Mouse (Mus musculus): ENCODE measurements at regions not wholly inside any gene's neighbourhood (a gene's known extent, or its start where the extent isn't known, plus 50 kb on each side); places are given as distances from the start of the nearest gene placed in this dataset.
"Not testable (repeated sequence)": the region's sequence is repeated elsewhere in the genome, so short reads cannot be mapped to it uniquely, and the experiment has no call there.

- 85% methylated on average over 3 of the region's 3 CpGs for WGBS
- TF ChIP-seq CTCF (IDR thresholded peaks at IDR 0.05; ENCODE audit: low read depth), result no peak
- Histone ChIP-seq H3K9me3 (ENCODE audit: control insufficient read depth) (no peaks in the 10 kb centered on the region), H3K9ac (ENCODE audit: low read depth, low read length) (no peak overlapping the region), H3K4me1 (replicated peaks; ENCODE audit: control insufficient read depth, insufficient read depth, low read length) (no peaks in the 10 kb centered on the region), H3K27ac (ENCODE audit: low read depth, low read length) (no peak overlapping the region), H3K27me3 (replicated peaks; ENCODE audit: control insufficient read depth, insufficient read depth, low read length) (no peaks in the 10 kb centered on the region), H3K4me3 (ENCODE audit: low read depth, low read length) (no peak overlapping the region), H3K36me3 (ENCODE audit: control insufficient read depth, insufficient read depth) (no peaks in the 10 kb centered on the region), H3K4me2 (replicated peaks; ENCODE audit: low read depth) (no peak overlapping the region)
- no peak for ATAC-seq
Measured at GRCm38 (mm10) chr16:31538606-31539005, 116.5 kb downstream of the Bdh1 start.

- no peak for ATAC-seq
- 56% methylated on average over 10 of the region's 10 CpGs for WGBS
Measured at GRCm38 (mm10) chr16:31543499-31544170, 119.6 kb upstream of the Dlg1 start.

GRCm38 (mm10) chr16:31546062-31546827 lies 117.0 kb upstream of the Dlg1 start:
- H3K27ac ChIP-seq (ENCODE audit: low read depth, low read length), result no peak overlapping the region
- no peak for ATAC-seq
- TF ChIP-seq CTCF (IDR thresholded peaks at IDR 0.05; ENCODE audit: low read depth), result no peak
- peaks cover 12% of the 10 kb centered on the region; the same call in 1 of the 2 replicates for H3K27me3 ChIP-seq (replicated peaks; ENCODE audit: control insufficient read depth, insufficient read depth, low read length)
- H3K36me3 ChIP-seq (ENCODE audit: control insufficient read depth, insufficient read depth), result no peaks in the 10 kb centered on the region
- peak overlapping the region; percentile 2; the same call in 1 of the 2 replicates for H3K4me3 ChIP-seq (ENCODE audit: low read depth, low read length)
- no peaks in the 10 kb centered on the region for H3K9me3 ChIP-seq (ENCODE audit: control insufficient read depth)
- peak overlapping the region; percentile 52 for H3K4me2 ChIP-seq (replicated peaks; ENCODE audit: low read depth)
- H3K4me1 ChIP-seq (replicated peaks; ENCODE audit: control insufficient read depth, insufficient read depth, low read length), result 0 out of 2 replicates have a peak, but pooled peaks cover 2% of the 10 kb centered on the region
- 8% methylated on average over 18 of the region's 18 CpGs for WGBS
- H3K9ac ChIP-seq (ENCODE audit: low read depth, low read length), result no peak overlapping the region

More at GRCm38 (mm10) chr16:31543499-31544170, 119.6 kb upstream of the Dlg1 start:
- Histone ChIP-seq H3K27me3 (replicated peaks; ENCODE audit: control insufficient read depth, insufficient read depth, low read length) (peaks cover 12% of the 10 kb centered on the region; the same call in 1 of the 2 replicates), H3K4me3 (ENCODE audit: low read depth, low read length) (no peak overlapping the region), H3K4me1 (replicated peaks; ENCODE audit: control insufficient read depth, insufficient read depth, low read length) (0 out of 2 replicates have a peak, but pooled peaks cover 2% of the 10 kb centered on the region), H3K9me3 (ENCODE audit: control insufficient read depth) (no peaks in the 10 kb centered on the region), H3K36me3 (ENCODE audit: control insufficient read depth, insufficient read depth) (no peaks in the 10 kb centered on the region), H3K27ac (ENCODE audit: low read depth, low read length) (no peak overlapping the region), H3K4me2 (replicated peaks; ENCODE audit: low read depth) (no peak overlapping the region), H3K9ac (ENCODE audit: low read depth, low read length) (no peak overlapping the region)
- no peak for TF ChIP-seq CTCF (IDR thresholded peaks at IDR 0.05; ENCODE audit: low read depth)

GRCm38 (mm10) chr16:31546828-31547224 lies 116.4 kb upstream of the Dlg1 start:
- Histone ChIP-seq H3K36me3 (ENCODE audit: control insufficient read depth, insufficient read depth) (no peaks in the 10 kb centered on the region), H3K27ac (ENCODE audit: low read depth, low read length) (no peak overlapping the region), H3K4me2 (replicated peaks; ENCODE audit: low read depth) (no peak overlapping the region), H3K9me3 (ENCODE audit: control insufficient read depth) (no peaks in the 10 kb centered on the region), H3K9ac (ENCODE audit: low read depth, low read length) (no peak overlapping the region), H3K4me1 (replicated peaks; ENCODE audit: control insufficient read depth, insufficient read depth, low read length) (0 out of 2 replicates have a peak, but pooled peaks cover 2% of the 10 kb centered on the region), H3K4me3 (ENCODE audit: low read depth, low read length) (no peak overlapping the region), H3K27me3 (replicated peaks; ENCODE audit: control insufficient read depth, insufficient read depth, low read length) (peaks cover 12% of the 10 kb centered on the region; the same call in 1 of the 2 replicates)
- TF ChIP-seq CTCF (IDR thresholded peaks at IDR 0.05; ENCODE audit: low read depth), result no peak
- 38% methylated on average over 2 of the region's 2 CpGs for WGBS
- ATAC-seq, result no peak

GRCm38 (mm10) chr16:31547391-31547790 lies 115.9 kb upstream of the Dlg1 start:
- Histone ChIP-seq H3K4me1 (replicated peaks; ENCODE audit: control insufficient read depth, insufficient read depth, low read length) (0 out of 2 replicates have a peak, but pooled peaks cover 2% of the 10 kb centered on the region), H3K27ac (ENCODE audit: low read depth, low read length) (no peak overlapping the region), H3K4me3 (ENCODE audit: low read depth, low read length) (no peak overlapping the region), H3K27me3 (replicated peaks; ENCODE audit: control insufficient read depth, insufficient read depth, low read length) (peaks cover 12% of the 10 kb centered on the region; the same call in 1 of the 2 replicates), H3K36me3 (ENCODE audit: control insufficient read depth, insufficient read depth) (no peaks in the 10 kb centered on the region), H3K9ac (ENCODE audit: low read depth, low read length) (no peak overlapping the region), H3K4me2 (replicated peaks; ENCODE audit: low read depth) (no peak overlapping the region), H3K9me3 (ENCODE audit: control insufficient read depth) (no peaks in the 10 kb centered on the region)
- TF ChIP-seq CTCF (IDR thresholded peaks at IDR 0.05; ENCODE audit: low read depth), result no peak
- WGBS, result 50% methylated on average over 10 of the region's 10 CpGs
- no peak for ATAC-seq

- ATAC-seq, result no peak
- H3K4me2 ChIP-seq (replicated peaks; ENCODE audit: low read depth), result no peak overlapping the region
- 74% methylated on average over 5 of the region's 5 CpGs for WGBS
- no peaks in the 10 kb centered on the region for H3K36me3 ChIP-seq (ENCODE audit: control insufficient read depth, insufficient read depth)
- peaks cover 9% of the 10 kb centered on the region; the same call in 1 of the 2 replicates for H3K27me3 ChIP-seq (replicated peaks; ENCODE audit: control insufficient read depth, insufficient read depth, low read length)
- H3K27ac ChIP-seq (ENCODE audit: low read depth, low read length), result no peak overlapping the region
- no peaks in the 10 kb centered on the region for H3K9me3 ChIP-seq (ENCODE audit: control insufficient read depth)
- H3K9ac ChIP-seq (ENCODE audit: low read depth, low read length), result no peak overlapping the region
- H3K4me3 ChIP-seq (ENCODE audit: low read depth, low read length), result no peak overlapping the region
- TF ChIP-seq CTCF (IDR thresholded peaks at IDR 0.05; ENCODE audit: low read depth), result no peak
- 0 out of 2 replicates have a peak, but pooled peaks cover 2% of the 10 kb centered on the region for H3K4me1 ChIP-seq (replicated peaks; ENCODE audit: control insufficient read depth, insufficient read depth, low read length)
Measured at GRCm38 (mm10) chr16:31549975-31550374, 113.3 kb upstream of the Dlg1 start.

- ATAC-seq; H3K36me3 ChIP-seq (ENCODE audit: control insufficient read depth, insufficient read depth); H3K27ac ChIP-seq (ENCODE audit: low read depth, low read length); H3K4me3 ChIP-seq (ENCODE audit: low read depth, low read length); H3K4me2 ChIP-seq (replicated peaks; ENCODE audit: low read depth); H3K27me3 ChIP-seq (replicated peaks; ENCODE audit: control insufficient read depth, insufficient read depth, low read length); H3K9me3 ChIP-seq (ENCODE audit: control insufficient read depth); H3K4me1 ChIP-seq (replicated peaks; ENCODE audit: control insufficient read depth, insufficient read depth, low read length); H3K9ac ChIP-seq (ENCODE audit: low read depth, low read length): not testable (repeated sequence)
- WGBS, result 93% methylated on average over 2 of the region's 2 CpGs
Measured at GRCm38 (mm10) chr16:31550539-31550938, 112.7 kb upstream of the Dlg1 start.
